Mouse (Mus musculus) liver, adult 2 months (tissue): ENCODE measurements around the gene Foxk2. TPM values are rescaled to one million over a fixed set of nuclear protein-coding genes. Genes with fewer than 3 reads are reported as not detected.

Source experiments
- DNase-seq: peaks from one replicate; pipeline ENCODE4 v3.0.0-alpha.2; 2011; ENCODE audit warnings: low read depth, low spot score; ENCODE audit errors: extremely low read depth
- H3K27ac ChIP-seq: fragments of 200-500 bp; replicated peaks from 2 replicates; pipeline ENCODE4 v1.5.1; 2012; ENCODE audit warnings: low read depth, mild to moderate bottlenecking, control low read depth, inconsistent platforms, low read length; ENCODE audit not compliant: insufficient read depth
- H3K27me3 ChIP-seq: fragments of 200-500 bp; 2 replicates; pipeline ENCODE4 v1.6.1; 2012; ENCODE audit warnings: mild to moderate bottlenecking, moderate library complexity, low read length, inconsistent platforms; ENCODE audit not compliant: control insufficient read depth, insufficient read depth
- H3K36me3 ChIP-seq: fragments of 200-500 bp; 2 replicates; pipeline ENCODE4 v1.6.1; 2012; ENCODE audit warnings: low read length, inconsistent platforms; ENCODE audit not compliant: control insufficient read depth, insufficient read depth
- H3K4me1 ChIP-seq: fragments of 200-500 bp; 2 replicates; pipeline ENCODE4 v1.6.1; 2011; ENCODE audit warnings: low read length; ENCODE audit not compliant: control insufficient read depth, insufficient read depth
- H3K4me3 ChIP-seq: fragments of 200-500 bp; 2 replicates; pipeline ENCODE4 v1.5.1; 2011; ENCODE audit warnings: low read depth, mild to moderate bottlenecking, control low read depth, low read length, moderate library complexity; ENCODE audit not compliant: insufficient read depth
- H3K79me2 ChIP-seq: fragments of 200-500 bp; 2 replicates; pipeline ENCODE4 v1.6.1; 2012; ENCODE audit warnings: inconsistent platforms, mild to moderate bottlenecking, low read length, moderate library complexity; ENCODE audit not compliant: control insufficient read depth, insufficient read depth
- H3K9ac ChIP-seq: fragments of 200-500 bp; 2 replicates; pipeline ENCODE4 v1.6.1; 2012; ENCODE audit warnings: low read depth, mild to moderate bottlenecking, control low read depth, inconsistent platforms, low read length
- CTCF ChIP-seq: fragments of 200-500 bp; IDR thresholded peaks from 2 replicates; pipeline ENCODE4 v1.5.1; 2011; ENCODE audit warnings: low read depth, low read length, control low read depth
- POLR2A ChIP-seq: fragments of 200-500 bp; IDR thresholded peaks from 2 replicates; pipeline ENCODE4 v1.6.1; 2011; ENCODE audit warnings: low read length, control low read depth; ENCODE audit not compliant: insufficient read depth; ENCODE audit errors: extremely low read depth
- WGBS: fragments of 180-500 bp; shearing (Covaris S2); methylation state at CpG from one replicate; pipeline ENCODE4 v1.1.7; 2018; 5-methylcytosine and 5-hydroxymethylcytosine counted together
- polyA plus RNA-seq: library from polyadenylated mRNA; depleted of rRNA; stranded (reverse); fragments of >200 nt; gene quantifications from 2 replicates; pipeline ENCODE4 v1.2.3, GENCODE M21; 2012; rRNA removed
- total RNA-seq: library from RNA; depleted of rRNA; stranded (reverse); fragments of >200 nt; gene quantifications from 2 replicates; pipeline ENCODE4 v1.2.3, GENCODE M21; 2014; rRNA removed

The Foxk2 gene
- total RNA-seq (4.3 and 6.4 TPM in 2 replicates), polyA plus RNA-seq (12.2 and 17.5 TPM in 2 replicates)

DNA sequence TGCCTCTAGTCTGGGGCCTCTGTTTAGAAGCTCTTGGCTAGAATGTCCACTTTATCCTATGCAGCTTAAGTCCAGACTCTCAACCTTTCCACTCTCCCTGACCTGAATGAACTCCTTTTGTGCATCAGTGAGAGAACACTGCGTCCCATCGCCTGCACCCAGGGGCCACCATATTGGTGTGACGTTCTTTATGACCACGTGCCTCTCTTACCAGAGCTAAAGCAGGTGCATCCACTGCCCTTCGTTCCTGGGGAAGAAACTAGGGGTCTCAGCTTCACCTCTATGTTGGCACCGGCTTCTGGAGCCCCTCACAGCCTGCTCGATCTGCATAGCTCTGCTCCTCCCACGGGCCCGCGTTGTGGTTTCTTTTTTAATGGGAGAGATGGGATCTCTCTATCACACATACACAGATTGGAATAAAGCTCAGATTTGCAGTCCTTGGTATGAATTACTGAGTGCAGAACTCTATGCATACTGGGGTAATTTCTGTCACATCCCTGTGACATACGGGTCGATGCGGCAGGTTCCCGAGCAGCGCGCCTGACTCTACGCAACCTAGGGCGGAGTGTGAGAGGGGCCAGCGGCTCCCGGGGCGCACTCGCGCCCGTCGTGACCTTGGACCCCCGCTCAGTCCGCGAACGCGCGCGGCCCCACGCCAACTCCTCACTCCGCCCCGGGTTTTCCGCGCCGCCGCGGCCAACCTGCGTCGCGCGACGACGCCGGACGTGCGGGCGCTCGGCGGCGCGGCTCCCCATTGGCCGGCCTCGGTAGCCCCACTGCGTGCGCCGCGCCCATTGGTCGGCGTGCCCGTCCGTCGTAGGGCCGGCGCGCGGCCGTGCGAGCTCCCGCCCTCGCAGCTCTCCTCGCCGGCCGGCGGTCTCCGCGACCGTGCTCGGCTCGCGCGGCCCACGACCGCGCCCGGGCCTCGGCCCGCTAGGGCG lies at the start of gene Foxk2:
TSS of gene Foxk2 (plus strand) at position 831 of the 941 bp plus-strand sequence.
- H3K27ac ChIP-seq: peak within 1 kb of the TSS; percentile 84
- peaks cover 9% of the 10 kb centered on the region for H3K4me1 ChIP-seq
- 0 out of 2 replicates have a peak, but pooled peaks have one; percentile 15 for TF ChIP-seq POLR2A
- TF ChIP-seq CTCF: no peak
- peak; percentile 56 for DNase-seq
- H3K27me3 ChIP-seq: no peaks in the 10 kb centered on the region
- WGBS: under 1% methylated on average over 74 of the region's 91 CpGs
- peak within 1 kb of the TSS; percentile 96 for H3K4me3 ChIP-seq
- H3K79me2 ChIP-seq: peaks cover 25% of the 10 kb centered on the region
- H3K9ac ChIP-seq: peak within 1 kb of the TSS; percentile 96
- peaks cover 11% of the 10 kb centered on the region for H3K36me3 ChIP-seq

DNA sequence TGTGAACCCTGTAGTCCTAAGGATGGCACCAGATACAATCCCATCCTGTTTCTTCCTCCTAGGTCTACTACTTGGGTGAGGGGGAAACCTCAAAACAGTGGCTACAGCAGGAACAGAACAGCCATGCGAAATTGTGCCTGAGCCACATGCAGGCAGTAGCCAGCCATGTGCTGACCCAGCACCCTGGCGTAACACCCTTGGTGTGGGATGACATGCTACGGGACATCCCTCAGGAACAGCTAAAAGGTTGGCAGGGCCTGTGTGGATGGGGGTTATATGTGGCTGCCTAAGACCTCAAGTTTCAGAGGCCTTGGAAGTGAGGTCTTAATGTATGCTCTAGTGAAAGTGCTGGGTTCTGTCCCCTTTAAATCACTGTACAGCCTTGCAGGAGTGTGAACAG lies 43.0 kb upstream of the Foxk2 start:
- H3K27me3 ChIP-seq: no peaks in the 10 kb centered on the region
- no peak overlapping the region for H3K4me3 ChIP-seq
- H3K36me3 ChIP-seq: no peaks in the 10 kb centered on the region
- 97% methylated on average over 3 of the region's 3 CpGs for WGBS
- no peak overlapping the region for H3K27ac ChIP-seq
- no peaks in the 10 kb centered on the region for H3K79me2 ChIP-seq
- no peak overlapping the region for H3K9ac ChIP-seq
- TF ChIP-seq POLR2A: no peak
- no peak for TF ChIP-seq CTCF
- no peak for DNase-seq
- no peaks in the 10 kb centered on the region for H3K4me1 ChIP-seq

DNA sequence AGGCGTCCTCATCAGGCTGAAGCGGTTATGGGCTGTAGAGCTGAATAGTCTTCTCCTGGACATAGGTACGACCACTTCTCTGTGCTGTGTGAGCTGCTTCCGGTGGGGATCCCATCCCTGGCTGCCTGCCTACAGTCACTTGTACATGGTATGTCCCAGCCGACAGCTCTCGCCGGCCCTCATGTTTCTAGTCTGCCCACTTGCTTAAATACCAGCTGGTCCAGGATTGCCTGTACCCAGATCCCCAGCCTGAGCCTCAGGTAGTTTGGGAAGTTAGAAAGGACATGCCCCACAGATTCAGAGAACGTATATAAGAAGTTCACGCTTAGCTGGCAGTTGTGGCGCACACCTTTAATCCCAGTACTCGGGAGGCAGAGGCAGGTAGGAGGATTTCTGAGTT lies 40.0 kb upstream of the Foxk2 start:
- Histone ChIP-seq H3K4me1 (no peaks in the 10 kb centered on the region), H3K27me3 (no peaks in the 10 kb centered on the region), H3K27ac (no peak overlapping the region), H3K9ac (no peak overlapping the region), H3K36me3 (peaks cover 7% of the 10 kb centered on the region; the same call in 1 of the 2 replicates), H3K79me2 (no peaks in the 10 kb centered on the region), H3K4me3 (no peak overlapping the region)
- DNase-seq: no peak
- TF ChIP-seq POLR2A (no peak), CTCF (no peak)
- 94% methylated on average over 11 of the region's 11 CpGs for WGBS

DNA sequence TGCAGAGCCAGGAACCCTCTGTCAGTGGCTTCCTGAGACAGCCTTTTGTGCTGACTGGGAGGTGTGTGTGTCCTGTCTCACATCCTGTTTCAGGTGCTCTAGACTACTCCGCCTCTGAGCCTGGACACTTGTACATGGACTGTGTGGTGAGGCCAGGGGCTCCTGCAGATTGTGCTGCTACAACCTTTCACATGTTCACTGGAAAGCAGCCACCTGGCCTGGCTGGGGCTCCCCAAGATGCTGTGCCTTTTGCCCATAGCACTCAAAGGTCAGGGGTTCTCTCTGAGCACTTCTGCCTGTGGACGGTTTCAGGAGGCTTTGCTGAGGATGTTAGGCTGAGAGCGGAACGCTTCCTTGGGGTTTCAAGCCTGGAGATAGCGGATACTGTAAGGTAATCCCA lies 39.0 kb upstream of the Foxk2 start:
- H3K27ac ChIP-seq: no peak overlapping the region
- H3K4me1 ChIP-seq: no peaks in the 10 kb centered on the region
- H3K4me3 ChIP-seq: no peak overlapping the region
- TF ChIP-seq CTCF (no peak), POLR2A (no peak)
- no peaks in the 10 kb centered on the region for H3K27me3 ChIP-seq
- no peaks in the 10 kb centered on the region for H3K79me2 ChIP-seq
- DNase-seq: no peak
- 88% methylated on average over 5 of the region's 5 CpGs for WGBS
- H3K9ac ChIP-seq: no peak overlapping the region
- peaks cover 9% of the 10 kb centered on the region; the same call in 1 of the 2 replicates for H3K36me3 ChIP-seq

DNA sequence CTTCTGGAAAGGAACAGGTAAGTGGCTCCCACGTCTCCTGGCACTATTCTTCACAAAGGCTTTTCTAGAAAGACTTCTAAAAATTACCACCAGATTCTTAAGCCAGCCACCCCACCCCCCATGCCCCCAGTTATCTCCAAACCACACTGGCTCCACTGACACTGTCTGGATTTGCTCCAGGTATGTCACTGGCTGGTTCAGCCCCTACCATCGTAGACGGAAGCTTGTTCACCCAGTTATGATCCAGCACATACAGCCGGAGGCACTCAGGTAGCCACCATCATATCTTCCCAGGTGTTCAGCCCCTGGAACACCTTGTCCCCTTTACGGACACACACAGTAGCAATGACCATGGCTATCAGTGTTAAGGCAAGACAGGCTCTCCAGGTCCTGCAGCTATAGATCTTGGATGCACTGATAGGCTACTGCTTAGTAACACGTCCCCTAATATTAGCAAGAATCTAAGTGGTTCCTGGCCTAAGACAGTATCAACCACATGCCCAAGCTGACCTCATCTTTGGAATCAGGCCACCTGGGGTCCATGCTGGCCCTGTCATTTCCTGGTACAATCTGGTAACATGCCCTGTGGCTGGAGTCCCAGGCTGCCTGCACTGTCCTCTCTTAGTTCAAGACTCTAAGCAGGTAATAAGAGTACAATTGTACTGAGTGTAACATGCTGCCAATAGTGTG lies 38.3 kb upstream of the Foxk2 start:
- peaks cover 9% of the 10 kb centered on the region; the same call in 1 of the 2 replicates for H3K36me3 ChIP-seq

More for the DNA sequence above, 38.3 kb upstream of the Foxk2 start:
- no peak overlapping the region for H3K4me3 ChIP-seq
- H3K9ac ChIP-seq: no peak overlapping the region
- no peak for DNase-seq
- 90% methylated on average over 6 of the region's 6 CpGs for WGBS
- H3K4me1 ChIP-seq: no peaks in the 10 kb centered on the region
- no peaks in the 10 kb centered on the region for H3K79me2 ChIP-seq
- H3K27ac ChIP-seq: no peak overlapping the region
- H3K27me3 ChIP-seq: no peaks in the 10 kb centered on the region
- TF ChIP-seq POLR2A (no peak), CTCF (no peak)
